Mouse (Mus musculus): ENCODE results near the gene Fcrl6. TPM values are rescaled to one million over a fixed set of nuclear protein-coding genes. Genes with fewer than 3 reads are reported as not detected.

Gene Fcrl6
- total RNA-seq, 1 experiment, result not detected

GRCm38 (mm10) chr1:172635258-172635657 lies 32.9 kb upstream of the Fcrl6 start:
- H3K27ac ChIP-seq (ENCODE audit: insufficient read depth, low read depth, low read length, poor library complexity, severe bottlenecking), result no peak overlapping the region
- in situ Hi-C loops (cut with MboI; ENCODE audit: low sequenced_read_pairs in 2 of 2, unreplicated experiment in 2 of 2), result loop anchor here (10.0 to 25.0 kb wide), 3 partner anchors 220 to 752 kb away; no protein-coding TSS in a partner anchor

GRCm38 (mm10) chr1:172634136-172634535 lies 31.8 kb upstream of the Fcrl6 start:
- in situ Hi-C loops (cut with MboI; ENCODE audit: low sequenced_read_pairs in 2 of 2, unreplicated experiment in 2 of 2), result loop anchor here (10.0 to 25.0 kb wide), 3 partner anchors 219 to 753 kb away; no protein-coding TSS in a partner anchor
- TF ChIP-seq ZC3H11A (IDR thresholded peaks at IDR 0.05; ENCODE audit: borderline replicate concordance, low read depth, low read length), result no peak
- no peak for TF ChIP-seq HCFC1 (IDR thresholded peaks at IDR 0.05; ENCODE audit: borderline replicate concordance, insufficient read depth, low read length)
- no peak for TF ChIP-seq MAFK (IDR thresholded peaks at IDR 0.05; ENCODE audit: insufficient read depth, low read depth, low read length)
- no peak for DNase-seq (ENCODE audit: low read depth, low spot score)

More at GRCm38 (mm10) chr1:172635258-172635657, 32.9 kb upstream of the Fcrl6 start:
- H3K9me3 ChIP-seq (ENCODE audit: control insufficient read depth, insufficient read depth, low read depth, low read length), result no peaks in the 10 kb centered on the region
- no peak for TF ChIP-seq ZNF384 (IDR thresholded peaks at IDR 0.05; ENCODE audit: low read depth, low read length)
- no peak for TF ChIP-seq HCFC1 (IDR thresholded peaks at IDR 0.05; ENCODE audit: borderline replicate concordance, insufficient read depth, low read length)
- no peak for TF ChIP-seq MAFK (IDR thresholded peaks at IDR 0.05; ENCODE audit: insufficient read depth, low read depth, low read length)
- no peak for TF ChIP-seq ZC3H11A (IDR thresholded peaks at IDR 0.05; ENCODE audit: borderline replicate concordance, low read depth, low read length)
- TF ChIP-seq CHD2 (IDR thresholded peaks at IDR 0.05; ENCODE audit: low read depth, low read length), result no peak
- no peak for DNase-seq (ENCODE audit: low read depth, low spot score)
- no peaks in the 10 kb centered on the region for H3K36me3 ChIP-seq (ENCODE audit: control insufficient read depth, insufficient read depth, low read length, poor library complexity, severe bottlenecking)
- no peaks in the 10 kb centered on the region for H3K4me1 ChIP-seq (ENCODE audit: control insufficient read depth in 2 of 2, insufficient read depth in 2 of 2, low read length in 2 of 2, poor library complexity in 1 of 2)
- H3K9ac ChIP-seq (ENCODE audit: insufficient read depth, low read depth, low read length, poor library complexity, severe bottlenecking), result no peak overlapping the region
- H3K4me3 ChIP-seq (ENCODE audit: insufficient read depth in 1 of 2, low read depth in 1 of 2, low read length in 2 of 2, poor library complexity in 1 of 2, severe bottlenecking in 1 of 2), result no peak overlapping the region

DNA sequence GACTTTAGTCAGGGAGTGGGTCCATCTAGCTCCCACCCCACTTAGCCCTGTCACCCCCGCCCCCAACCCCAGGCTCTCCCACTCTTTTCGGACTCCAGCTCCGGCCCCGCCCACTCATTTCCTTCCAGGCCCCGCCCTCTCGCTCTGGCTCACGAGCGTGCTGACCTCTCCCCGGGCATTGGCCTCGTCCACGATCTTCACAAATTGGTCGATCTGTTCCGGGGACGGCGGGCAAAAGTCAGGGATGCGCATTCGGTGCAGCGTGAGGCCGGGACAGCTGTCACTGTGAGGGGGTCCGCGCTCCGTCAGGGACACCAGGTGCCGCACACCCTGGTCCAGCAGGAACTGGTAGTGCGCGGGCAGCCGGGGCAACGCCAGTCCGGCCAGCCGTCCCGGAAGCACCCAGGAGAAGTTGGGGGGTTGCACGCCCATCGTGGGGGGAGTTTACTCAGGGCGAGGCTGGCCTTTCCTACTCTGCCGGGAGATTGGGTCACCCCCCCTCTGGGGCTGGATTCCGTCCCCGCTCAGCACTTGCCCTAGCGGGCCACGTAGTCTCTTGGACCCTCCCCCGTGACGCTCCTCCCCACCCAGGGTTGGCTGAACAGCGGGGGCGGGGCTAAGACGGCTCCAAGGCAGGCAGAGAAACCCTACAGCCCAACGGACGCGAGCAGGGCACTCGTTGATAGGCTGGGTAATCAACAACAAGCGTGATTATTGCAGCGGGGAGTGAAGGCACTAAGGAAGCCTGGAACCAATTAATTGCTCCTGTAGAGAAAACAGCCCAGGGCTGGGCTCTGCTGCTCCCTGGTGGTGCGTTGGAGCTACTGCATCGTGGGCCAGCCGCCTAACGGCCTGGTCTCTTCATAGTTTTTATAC lies 30.3 kb upstream of the Fcrl6 start, which contains the start of gene Dusp23:
TSS of gene Dusp23 (minus strand) at position 512 of the 876 bp plus-strand sequence.
- Histone ChIP-seq H3K27ac (ENCODE audit: insufficient read depth, low read depth, low read length, poor library complexity, severe bottlenecking) (no peak within 1 kb of the TSS), H3K4me3 (ENCODE audit: insufficient read depth in 1 of 2, low read depth in 1 of 2, low read length in 2 of 2, poor library complexity in 1 of 2, severe bottlenecking in 1 of 2) (peak within 1 kb of the TSS; percentile 78 to 99), H3K36me3 (ENCODE audit: control insufficient read depth, insufficient read depth, low read length, poor library complexity, severe bottlenecking) (no peaks in the 10 kb centered on the region), H3K4me1 (ENCODE audit: control insufficient read depth in 2 of 2, insufficient read depth in 2 of 2, low read length in 2 of 2, poor library complexity in 1 of 2) (no peaks in the 10 kb centered on the region), H3K9ac (ENCODE audit: insufficient read depth, low read depth, low read length, poor library complexity, severe bottlenecking) (peak within 1 kb of the TSS; percentile 46), H3K9me3 (ENCODE audit: control insufficient read depth, insufficient read depth, low read depth, low read length) (no peaks in the 10 kb centered on the region)
- no peak for TF ChIP-seq MAFK (IDR thresholded peaks at IDR 0.05; ENCODE audit: insufficient read depth, low read depth, low read length)
- TF ChIP-seq HCFC1 (IDR thresholded peaks at IDR 0.05; ENCODE audit: borderline replicate concordance, insufficient read depth, low read length), result no peak; the same call in 1 of the 2 replicates
- peak; percentile 32; the same call in 1 of the 2 replicates for TF ChIP-seq ZNF384 (IDR thresholded peaks at IDR 0.05; ENCODE audit: low read depth, low read length)
- TF ChIP-seq CHD2 (IDR thresholded peaks at IDR 0.05; ENCODE audit: low read depth, low read length), result 0 out of 2 replicates have a peak, but pooled peaks have one; percentile 31
- peak; percentile 73; the same call in 1 of the 2 replicates for TF ChIP-seq ZC3H11A (IDR thresholded peaks at IDR 0.05; ENCODE audit: borderline replicate concordance, low read depth, low read length)
- in situ Hi-C loops (cut with MboI; ENCODE audit: low sequenced_read_pairs in 2 of 2, unreplicated experiment in 2 of 2), result loop anchor here (10.0 to 25.0 kb wide), 3 partner anchors 218 to 755 kb away; no protein-coding TSS in a partner anchor
- DNase-seq (ENCODE audit: low read depth, low spot score), result peak; percentile 97

More at GRCm38 (mm10) chr1:172634136-172634535, 31.8 kb upstream of the Fcrl6 start:
- no peaks in the 10 kb centered on the region for H3K9me3 ChIP-seq (ENCODE audit: control insufficient read depth, insufficient read depth, low read depth, low read length)
- no peak overlapping the region for H3K4me3 ChIP-seq (ENCODE audit: insufficient read depth in 1 of 2, low read depth in 1 of 2, low read length in 2 of 2, poor library complexity in 1 of 2, severe bottlenecking in 1 of 2)
- no peaks in the 10 kb centered on the region for H3K36me3 ChIP-seq (ENCODE audit: control insufficient read depth, insufficient read depth, low read length, poor library complexity, severe bottlenecking)
- no peak overlapping the region for H3K27ac ChIP-seq (ENCODE audit: insufficient read depth, low read depth, low read length, poor library complexity, severe bottlenecking)
- no peaks in the 10 kb centered on the region for H3K4me1 ChIP-seq (ENCODE audit: control insufficient read depth in 2 of 2, insufficient read depth in 2 of 2, low read length in 2 of 2, poor library complexity in 1 of 2)
- no peak overlapping the region for H3K9ac ChIP-seq (ENCODE audit: insufficient read depth, low read depth, low read length, poor library complexity, severe bottlenecking)

DNA sequence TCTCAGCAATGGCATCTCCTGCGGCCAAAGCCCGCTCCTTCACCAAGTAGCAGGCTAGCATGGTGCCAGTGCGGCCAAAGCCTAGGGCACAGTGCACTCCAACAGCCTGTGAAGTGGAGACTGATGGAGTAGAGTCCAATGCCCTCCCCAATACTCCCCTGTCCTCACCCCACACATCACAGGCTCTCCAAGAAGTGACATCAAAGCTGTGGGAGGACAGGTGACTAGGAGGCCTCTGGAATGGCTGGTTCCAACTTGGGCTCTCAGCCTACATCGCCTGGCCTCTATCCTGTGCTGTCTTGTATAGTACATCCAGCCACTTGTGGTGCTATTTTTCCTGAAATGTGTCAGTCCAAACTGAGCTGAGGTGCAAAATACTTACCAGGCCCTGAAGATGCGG lies 29.4 kb upstream of the Fcrl6 start:
- H3K27ac ChIP-seq (ENCODE audit: insufficient read depth, low read depth, low read length, poor library complexity, severe bottlenecking), result no peak overlapping the region
- no peak overlapping the region; a peak in 1 of 4 replicates for H3K4me3 ChIP-seq (ENCODE audit: insufficient read depth in 1 of 2, low read depth in 1 of 2, low read length in 2 of 2, poor library complexity in 1 of 2, severe bottlenecking in 1 of 2)
- DNase-seq (ENCODE audit: low read depth, low spot score), result no peak
- H3K36me3 ChIP-seq (ENCODE audit: control insufficient read depth, insufficient read depth, low read length, poor library complexity, severe bottlenecking), result no peaks in the 10 kb centered on the region
- in situ Hi-C loops (cut with MboI; ENCODE audit: low sequenced_read_pairs in 2 of 2, unreplicated experiment in 2 of 2), result loop anchor here (10.0 to 25.0 kb wide), 3 partner anchors 217 to 756 kb away; no protein-coding TSS in a partner anchor
- TF ChIP-seq ZNF384 (IDR thresholded peaks at IDR 0.05; ENCODE audit: low read depth, low read length), result no peak
- no peaks in the 10 kb centered on the region for H3K9me3 ChIP-seq (ENCODE audit: control insufficient read depth, insufficient read depth, low read depth, low read length)
- no peaks in the 10 kb centered on the region for H3K4me1 ChIP-seq (ENCODE audit: control insufficient read depth in 2 of 2, insufficient read depth in 2 of 2, low read length in 2 of 2, poor library complexity in 1 of 2)
- no peak overlapping the region for H3K9ac ChIP-seq (ENCODE audit: insufficient read depth, low read depth, low read length, poor library complexity, severe bottlenecking)

Measured in ES-E14 (cell line).